Mouse (Mus musculus) stomach, postnatal 0 days (tissue): ENCODE results near the gene Lrcol1.

Experiments
- CTCF ChIP-seq: IDR thresholded peaks from 2 replicates; pipeline ENCODE4 v1.5.1; 2016; ENCODE audit warnings: antibody characterized with exemption, low read depth, mild to moderate bottlenecking, moderate library complexity
- EP300 ChIP-seq: optimal IDR thresholded peaks from 2 replicates; pipeline ENCODE3; 2016; ENCODE audit warnings: antibody characterized with exemption

DNA sequence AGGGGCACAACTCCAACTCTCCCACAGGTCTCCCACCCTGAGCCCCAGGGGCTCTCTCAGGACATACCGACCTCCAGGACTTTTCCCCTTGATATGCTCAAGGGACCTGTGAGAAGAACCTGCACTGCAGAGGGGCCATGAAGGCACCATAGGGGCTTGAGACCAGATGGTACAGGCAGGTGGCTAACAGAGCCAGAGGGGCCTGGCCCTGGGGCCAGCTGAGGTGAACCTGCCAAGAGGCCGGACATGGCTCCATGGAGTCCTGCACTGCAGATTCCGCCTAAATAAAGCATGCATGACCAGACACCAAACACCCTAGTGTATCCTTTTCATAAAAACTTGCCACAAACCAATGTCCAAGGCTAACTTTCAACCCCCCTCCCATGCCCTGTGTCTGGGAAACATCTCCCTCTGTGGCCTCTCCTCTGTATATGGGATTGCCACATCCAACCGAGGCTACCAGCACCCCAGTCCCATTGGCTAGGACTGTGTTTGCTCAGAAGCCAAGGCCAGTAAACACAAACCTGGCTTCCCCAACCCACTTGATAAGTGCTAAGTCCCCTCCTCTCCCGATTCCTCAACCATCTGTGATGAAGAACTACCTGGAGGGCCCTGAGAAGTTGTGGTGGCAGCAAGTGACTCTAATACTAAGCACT lies 50.6 kb downstream of the Lrcol1 start:
- TF ChIP-seq EP300: no peak
- TF ChIP-seq CTCF: no peak
